Mouse (Mus musculus) cerebellum, adult 2 months (tissue): ENCODE measurements at regions not wholly inside any gene's neighbourhood (a gene's known extent, or its start where the extent isn't known, plus 50 kb on each side); places are given as distances from the start of the nearest gene placed in this dataset.

Experiments used
- DNase-seq, 2 experiments: peaks; one replicate each; pipeline ENCODE4 v3.0.0; 2021
- H3K27ac ChIP-seq: fragments of 200-500 bp; 2 replicates; pipeline ENCODE4 v1.5.1; 2012; ENCODE audit warnings: low read length, control low read depth, inconsistent platforms; ENCODE audit not compliant: insufficient read depth
- H3K27me3 ChIP-seq: fragments of 200-500 bp; 2 replicates; pipeline ENCODE4 v1.6.1; 2012; ENCODE audit warnings: inconsistent platforms, mild to moderate bottlenecking, low read length, moderate library complexity; ENCODE audit not compliant: control insufficient read depth, insufficient read depth
- H3K4me1 ChIP-seq: fragments of 200-500 bp; 2 replicates; pipeline ENCODE4 v1.6.1; 2011; ENCODE audit warnings: low read length; ENCODE audit not compliant: control insufficient read depth, insufficient read depth
- H3K4me3 ChIP-seq: fragments of 200-500 bp; replicated peaks from 2 replicates; pipeline ENCODE3; 2011; ENCODE audit warnings: mild to moderate bottlenecking, low read depth, low read length, control low read depth; ENCODE audit not compliant: insufficient read depth
- CTCF ChIP-seq: fragments of 200-500 bp; IDR thresholded peaks from 2 replicates; pipeline ENCODE4 v1.5.1; 2011; ENCODE audit warnings: low read depth, mild to moderate bottlenecking, control low read depth, low read length, moderate library complexity, borderline replicate concordance; ENCODE audit not compliant: insufficient read depth
- POLR2A ChIP-seq: fragments of 200-500 bp; IDR thresholded peaks from 2 replicates; pipeline ENCODE4 v1.6.1; 2011; ENCODE audit warnings: low read length, control low read depth, borderline replicate concordance; ENCODE audit not compliant: insufficient read depth
- WGBS: fragments of 180-500 bp; shearing (Covaris S2); methylation state at CpG from one replicate; pipeline ENCODE4 v1.1.7; 2018; 5-methylcytosine and 5-hydroxymethylcytosine counted together

GRCm38 (mm10) chr16:47354279-47354678, 856.0 kb upstream of the Nectin3 start:
- no peak overlapping the region for H3K4me3 ChIP-seq
- no peak for DNase-seq
- WGBS, result 47% methylated on average over 1 of the region's 1 CpGs
- TF ChIP-seq CTCF, result no peak
- TF ChIP-seq POLR2A, result no peak
- H3K4me1 ChIP-seq, result no peaks in the 10 kb centered on the region
- no peak overlapping the region for H3K27ac ChIP-seq
- no peaks in the 10 kb centered on the region for H3K27me3 ChIP-seq

- Histone ChIP-seq H3K27me3 (no peaks in the 10 kb centered on the region), H3K4me3 (no peak overlapping the region), H3K27ac (no peak overlapping the region), H3K4me1 (no peaks in the 10 kb centered on the region)
- TF ChIP-seq POLR2A (no peak), CTCF (no peak)
- no peak for DNase-seq
- WGBS, result 93% methylated on average over 1 of the region's 1 CpGs
Observed at GRCm38 (mm10) chr16:47394398-47394797, 889.1 kb upstream of the Dppa4 start.

- no peaks in the 10 kb centered on the region for H3K4me1 ChIP-seq
- WGBS, result 90% methylated on average over 3 of the region's 3 CpGs
- H3K27ac ChIP-seq, result no peak overlapping the region
- H3K4me3 ChIP-seq, result no peak overlapping the region
- DNase-seq, result no peak
- no peak for TF ChIP-seq POLR2A
- TF ChIP-seq CTCF, result no peak
- H3K27me3 ChIP-seq, result no peaks in the 10 kb centered on the region
Observed at GRCm38 (mm10) chr16:47407067-47407466, 876.5 kb upstream of the Dppa4 start.

- WGBS, result 45% methylated on average over 3 of the region's 3 CpGs
- H3K4me3 ChIP-seq, result no peak overlapping the region
- H3K27me3 ChIP-seq, result no peaks in the 10 kb centered on the region
- H3K27ac ChIP-seq, result no peak overlapping the region
- TF ChIP-seq POLR2A (no peak), CTCF (no peak)
- no peak for DNase-seq
- no peaks in the 10 kb centered on the region for H3K4me1 ChIP-seq
Observed at GRCm38 (mm10) chr16:47418680-47419252, 864.8 kb upstream of the Dppa4 start.

GRCm38 (mm10) chr16:47445083-47445482, 838.5 kb upstream of the Dppa4 start:
- H3K27me3 ChIP-seq, result no peaks in the 10 kb centered on the region; the same call in 1 of the 2 replicates
- TF ChIP-seq CTCF (no peak), POLR2A (no peak)
- WGBS, result 95% methylated on average over 2 of the region's 2 CpGs
- H3K4me1 ChIP-seq, result no peaks in the 10 kb centered on the region
- H3K27ac ChIP-seq, result no peak overlapping the region
- no peak for DNase-seq
- H3K4me3 ChIP-seq, result no peak overlapping the region

- 20% methylated on average over 9 of the region's 9 CpGs for WGBS
- no peak for TF ChIP-seq CTCF
- no peak for TF ChIP-seq POLR2A
- H3K27ac ChIP-seq, result no peak overlapping the region
- no peaks in the 10 kb centered on the region for H3K27me3 ChIP-seq
- no peak overlapping the region for H3K4me3 ChIP-seq
- no peaks in the 10 kb centered on the region for H3K4me1 ChIP-seq
- DNase-seq, result no peak
Observed at GRCm38 (mm10) chr16:47475441-47476081, 808.0 kb upstream of the Dppa4 start.

GRCm38 (mm10) chr16:47482071-47482470, 801.5 kb upstream of the Dppa4 start:
- Histone ChIP-seq H3K27me3 (no peaks in the 10 kb centered on the region), H3K4me3 (no peak overlapping the region), H3K4me1 (no peaks in the 10 kb centered on the region), H3K27ac (no peak overlapping the region)
- TF ChIP-seq POLR2A (no peak), CTCF (no peak)
- 26% methylated on average over 2 of the region's 2 CpGs for WGBS
- no peak for DNase-seq

- TF ChIP-seq POLR2A (no peak), CTCF (no peak)
- no peaks in the 10 kb centered on the region for H3K4me1 ChIP-seq
- H3K4me3 ChIP-seq, result no peak overlapping the region
- H3K27me3 ChIP-seq, result no peaks in the 10 kb centered on the region
- H3K27ac ChIP-seq, result no peak overlapping the region
- whole genome bisulfite sequencing, result 93% methylated on average over 1 of the region's 1 CpGs
- no peak for DNase-seq
Observed at GRCm38 (mm10) chr16:47488525-47488924, 795.0 kb upstream of the Dppa4 start.
